Mouse (Mus musculus) frontal cortex, adult (tissue): ENCODE measurements around the gene Lmo2.

Experiments
- ATAC-seq: cut with Nextera tagmentation; 2 replicates; pipeline ENCODE4 v1.9.2; 2017; ENCODE audit warnings: mild to moderate bottlenecking, moderate library complexity, mixed read lengths; ENCODE audit not compliant: low TSS enrichment

The Lmo2 gene

GRCm38 (mm10) chr2:103957649-103958546 is at the start of gene Lmo2:
Gene Lmo2, plus strand, starts transcription at chr2:103957986.
- ATAC-seq: no peak

GRCm38 (mm10) chr2:103910601-103911000 is 47.2 kb upstream of the Lmo2 start:
- ATAC-seq: no peak

GRCm38 (mm10) chr2:103912481-103913251 is 45.1 kb upstream of the Lmo2 start:
- ATAC-seq: peak; percentile 72

GRCm38 (mm10) chr2:103913252-103913650 is 44.5 kb upstream of the Lmo2 start:
- ATAC-seq: no peak

- no peak for ATAC-seq
Measured at GRCm38 (mm10) chr2:103916069-103916468, 41.7 kb upstream of the Lmo2 start.

- ATAC-seq: no peak
Measured at GRCm38 (mm10) chr2:103917375-103917774, 40.4 kb upstream of the Lmo2 start.

GRCm38 (mm10) chr2:103918375-103918774 is 39.4 kb upstream of the Lmo2 start:
- no peak for ATAC-seq

- no peak for ATAC-seq
Measured at GRCm38 (mm10) chr2:103919488-103919887, 38.3 kb upstream of the Lmo2 start.

GRCm38 (mm10) chr2:103926586-103927113 is 31.1 kb upstream of the Lmo2 start:
- ATAC-seq: no peak

- no peak for ATAC-seq
Measured at GRCm38 (mm10) chr2:103927610-103928145, 30.1 kb upstream of the Lmo2 start.

- ATAC-seq: no peak
Measured at GRCm38 (mm10) chr2:103930306-103931019, 27.3 kb upstream of the Lmo2 start.

- no peak for ATAC-seq
Measured at GRCm38 (mm10) chr2:103931511-103931911, 26.3 kb upstream of the Lmo2 start.

- no peak for ATAC-seq
Measured at GRCm38 (mm10) chr2:103932025-103932424, 25.8 kb upstream of the Lmo2 start.

GRCm38 (mm10) chr2:103932480-103932879 is 25.3 kb upstream of the Lmo2 start:
- ATAC-seq: no peak

- ATAC-seq: no peak
Measured at GRCm38 (mm10) chr2:103934270-103934669, 23.5 kb upstream of the Lmo2 start.

GRCm38 (mm10) chr2:103934670-103935069 is 23.1 kb upstream of the Lmo2 start:
- ATAC-seq: no peak

- ATAC-seq: no peak
Measured at GRCm38 (mm10) chr2:103935691-103936435, 21.9 kb upstream of the Lmo2 start.

- no peak for ATAC-seq
Measured at GRCm38 (mm10) chr2:103936666-103937065, 21.1 kb upstream of the Lmo2 start.

GRCm38 (mm10) chr2:103937670-103938069 is 20.1 kb upstream of the Lmo2 start:
- no peak for ATAC-seq

GRCm38 (mm10) chr2:103938573-103938972 is 19.2 kb upstream of the Lmo2 start:
- ATAC-seq: no peak

GRCm38 (mm10) chr2:103939003-103939402 is 18.8 kb upstream of the Lmo2 start:
- ATAC-seq: no peak
